ENCODE assay signal across 8 mouse cellular contexts in genomic region chr2:73351496-73351895, GRCm38 (mm10). TPM values are rescaled to one million over a fixed set of nuclear protein-coding genes. Genes with fewer than 3 reads are reported as not detected.
A peak's percentile ranks its signal among the peaks of the same experiment; 100 is the strongest.
DNase-seq lines count a peak whose midpoint lies in the region; ATAC-seq lines count a peak whose summit lies in the region.

No protein-coding gene starts in this region.

- H3K27me3 ChIP-seq in heart, embryonic 12.5 days (replicated peaks) = no peaks in the 10 kb centered on the region
- H3K27me3 ChIP-seq in limb, embryonic 15.5 days = no peaks in the 10 kb centered on the region

- ATAC-seq in heart, embryonic 12.5 days (ENCODE audit: insufficient number of reproducible peaks, low FRiP score) = no peak
- ATAC-seq in limb, embryonic 15.5 days (ENCODE audit: insufficient number of reproducible peaks, low FRiP score, low TSS enrichment, low read depth) = no peak
- no peak for ATAC-seq in erythroid progenitor cell, adult 5-6 weeks (replicated peaks; ENCODE audit: low FRiP score, poor library complexity, severe bottlenecking)

- no peak for DNase-seq in heart, adult 8-10 months (ENCODE audit: low spot score)
- DNase-seq in retina, embryonic 14.5 days (ENCODE audit: low spot score) = peak; percentile 26
- no peak for DNase-seq in retina, postnatal 1 day
- DNase-seq in thymus, adult 18-20 months = no peak
- no peak for DNase-seq in spleen, adult 18-20 months

- H3K9ac ChIP-seq in heart, embryonic 12.5 days = no peak overlapping the region
- H3K9ac ChIP-seq in limb, embryonic 15.5 days = no peak overlapping the region

- no peaks in the 10 kb centered on the region for H3K36me3 ChIP-seq in heart, embryonic 12.5 days
- no peaks in the 10 kb centered on the region for H3K36me3 ChIP-seq in limb, embryonic 15.5 days

- H3K9me3 ChIP-seq in heart, embryonic 12.5 days (replicated peaks) = no peaks in the 10 kb centered on the region
- H3K9me3 ChIP-seq in limb, embryonic 15.5 days = no peaks in the 10 kb centered on the region

- H3K4me3 ChIP-seq in heart, embryonic 12.5 days = 0 out of 2 replicates have a peak overlapping the region, but pooled peaks have one; percentile 11
- H3K4me3 ChIP-seq in limb, embryonic 15.5 days = no peak overlapping the region

- 50% methylated on average over 5 of the region's 5 CpGs for WGBS in heart, embryonic 12.5 days
- WGBS in limb, embryonic 15.5 days = 49% methylated on average over 5 of the region's 5 CpGs

- H3K4me1 ChIP-seq in heart, embryonic 12.5 days (replicated peaks) = peaks cover 9% of the 10 kb centered on the region; the same call in 1 of the 2 replicates
- 0 out of 2 replicates have a peak, but pooled peaks cover 3% of the 10 kb centered on the region for H3K4me1 ChIP-seq in limb, embryonic 15.5 days

- H3K27ac ChIP-seq in heart, embryonic 12.5 days (ENCODE audit: poor library complexity, severe bottlenecking) = no peak overlapping the region
- 0 out of 2 replicates have a peak overlapping the region, but pooled peaks have one; percentile 47 for H3K27ac ChIP-seq in limb, embryonic 15.5 days

- H3K4me2 ChIP-seq in heart, embryonic 12.5 days = peak overlapping the region; percentile 54
- H3K4me2 ChIP-seq in limb, embryonic 15.5 days = no peak overlapping the region

RNA-seq across cellular contexts. Expression of gene Gpr155, which starts 34.9 kb away (rescaled TPM):
- polyA plus RNA-seq in heart, embryonic 12.5 days (2016; fragmentation: Nextera tagmentation; extraction: Ambion mirVana) = 4.9 and 5.8 TPM in 2 replicates
- 10 to 100 TPM; 14.2 to 19.0 (median 14.4) TPM for total RNA-seq in heart, adult 8-10 months (2022)
- polyA plus RNA-seq in limb, embryonic 15.5 days (2015; fragmentation: Nextera tagmentation; extraction: Ambion mirVana) = 5.9 and 6.9 TPM in 2 replicates
- 25.2 and 31.0 TPM in 2 replicates for total RNA-seq in erythroid progenitor cell, adult 5-6 weeks (2015; ENCODE audit: low replicate concordance)
- total RNA-seq in erythroid progenitor cell, adult 5-6 weeks (2017; ENCODE audit: low replicate concordance) = 27.2 and 29.7 TPM in 2 replicates

RNA-seq across cellular contexts. Expression of gene Cir1, which starts 39.0 kb away (rescaled TPM):
- polyA plus RNA-seq in heart, embryonic 12.5 days (2016; fragmentation: Nextera tagmentation; extraction: Ambion mirVana) = 15.2 and 19.0 TPM in 2 replicates
- 10 to 100 TPM; 11.8 to 18.4 (median 13.9) TPM for total RNA-seq in heart, adult 8-10 months (2022)
- 23.0 and 26.8 TPM in 2 replicates for polyA plus RNA-seq in limb, embryonic 15.5 days (2015; fragmentation: Nextera tagmentation; extraction: Ambion mirVana)
- 19.8 and 39.4 TPM in 2 replicates for total RNA-seq in erythroid progenitor cell, adult 5-6 weeks (2015; ENCODE audit: low replicate concordance)
- total RNA-seq in erythroid progenitor cell, adult 5-6 weeks (2017; ENCODE audit: low replicate concordance) = 23.0 and 46.1 TPM in 2 replicates

RNA-seq across cellular contexts. Expression of gene Scrn3, which starts 39.1 kb away (rescaled TPM):
- 14.9 and 16.5 TPM in 2 replicates for polyA plus RNA-seq in heart, embryonic 12.5 days (2016; fragmentation: Nextera tagmentation; extraction: Ambion mirVana)
- total RNA-seq in heart, adult 8-10 months (2022) = 10 to 100 TPM; 31.2 to 38.6 (median 32.3) TPM
- 13.9 and 14.2 TPM in 2 replicates for polyA plus RNA-seq in limb, embryonic 15.5 days (2015; fragmentation: Nextera tagmentation; extraction: Ambion mirVana)
- total RNA-seq in erythroid progenitor cell, adult 5-6 weeks (2015; ENCODE audit: low replicate concordance) = 56.2 and 71.3 TPM in 2 replicates
- total RNA-seq in erythroid progenitor cell, adult 5-6 weeks (2017; ENCODE audit: low replicate concordance) = 108 and 110 TPM in 2 replicates
